Mouse (Mus musculus) liver, adult 2 months (tissue): ENCODE results near the gene Eral1. TPM values are rescaled to one million over a fixed set of nuclear protein-coding genes. Genes with fewer than 3 reads are reported as not detected.
"Not testable (repeated sequence)": the region's sequence is repeated elsewhere in the genome, so short reads cannot be mapped to it uniquely, and the experiment has no call there.

ENCODE experiments used
- DNase-seq: peaks from one replicate; pipeline ENCODE4 v3.0.0-alpha.2; 2011; ENCODE audit warnings: low read depth, low spot score; ENCODE audit errors: extremely low read depth
- H3K27ac ChIP-seq: fragments of 200-500 bp; replicated peaks from 2 replicates; pipeline ENCODE4 v1.5.1; 2012; ENCODE audit warnings: low read depth, mild to moderate bottlenecking, control low read depth, inconsistent platforms, low read length; ENCODE audit not compliant: insufficient read depth
- H3K27me3 ChIP-seq: fragments of 200-500 bp; 2 replicates; pipeline ENCODE4 v1.6.1; 2012; ENCODE audit warnings: mild to moderate bottlenecking, moderate library complexity, low read length, inconsistent platforms; ENCODE audit not compliant: control insufficient read depth, insufficient read depth
- H3K36me3 ChIP-seq: fragments of 200-500 bp; 2 replicates; pipeline ENCODE4 v1.6.1; 2012; ENCODE audit warnings: low read length, inconsistent platforms; ENCODE audit not compliant: control insufficient read depth, insufficient read depth
- H3K4me1 ChIP-seq: fragments of 200-500 bp; 2 replicates; pipeline ENCODE4 v1.6.1; 2011; ENCODE audit warnings: low read length; ENCODE audit not compliant: control insufficient read depth, insufficient read depth
- H3K4me3 ChIP-seq: fragments of 200-500 bp; 2 replicates; pipeline ENCODE4 v1.5.1; 2011; ENCODE audit warnings: low read depth, mild to moderate bottlenecking, control low read depth, low read length, moderate library complexity; ENCODE audit not compliant: insufficient read depth
- H3K79me2 ChIP-seq: fragments of 200-500 bp; 2 replicates; pipeline ENCODE4 v1.6.1; 2012; ENCODE audit warnings: inconsistent platforms, mild to moderate bottlenecking, low read length, moderate library complexity; ENCODE audit not compliant: control insufficient read depth, insufficient read depth
- H3K9ac ChIP-seq: fragments of 200-500 bp; 2 replicates; pipeline ENCODE4 v1.6.1; 2012; ENCODE audit warnings: low read depth, mild to moderate bottlenecking, control low read depth, inconsistent platforms, low read length
- CTCF ChIP-seq: fragments of 200-500 bp; IDR thresholded peaks from 2 replicates; pipeline ENCODE4 v1.5.1; 2011; ENCODE audit warnings: low read depth, low read length, control low read depth
- POLR2A ChIP-seq: fragments of 200-500 bp; IDR thresholded peaks from 2 replicates; pipeline ENCODE4 v1.6.1; 2011; ENCODE audit warnings: low read length, control low read depth; ENCODE audit not compliant: insufficient read depth; ENCODE audit errors: extremely low read depth
- WGBS: fragments of 180-500 bp; shearing (Covaris S2); methylation state at CpG from one replicate; pipeline ENCODE4 v1.1.7; 2018; 5-methylcytosine and 5-hydroxymethylcytosine counted together
- polyA plus RNA-seq: library from polyadenylated mRNA; depleted of rRNA; stranded (reverse); fragments of >200 nt; gene quantifications from 2 replicates; pipeline ENCODE4 v1.2.3, GENCODE M21; 2012
- total RNA-seq: library from RNA; depleted of rRNA; stranded (reverse); fragments of >200 nt; gene quantifications from 2 replicates; pipeline ENCODE4 v1.2.3, GENCODE M21; 2014

The Eral1 gene
- total and polyA plus RNA-seq, 2 experiments, result 16.4 to 27.2 TPM

GRCm38 (mm10) chr11:78059833-78060757, 20.1 kb downstream of the Eral1 start:
- DNase-seq, result peak; percentile 73
- no peak overlapping the region for H3K9ac ChIP-seq
- no peak overlapping the region for H3K27ac ChIP-seq
- TF ChIP-seq POLR2A (no peak), CTCF (peak; percentile 96)
- H3K4me1 ChIP-seq, result no peaks in the 10 kb centered on the region
- WGBS, result 37% methylated on average over 9 of the region's 9 CpGs
- H3K4me3 ChIP-seq, result no peak overlapping the region
- H3K36me3 ChIP-seq, result peaks cover 5% of the 10 kb centered on the region
- no peaks in the 10 kb centered on the region for H3K27me3 ChIP-seq
- no peaks in the 10 kb centered on the region for H3K79me2 ChIP-seq

- no peak overlapping the region for H3K4me3 ChIP-seq
- 81% methylated on average over 8 of the region's 8 CpGs for WGBS
- H3K9ac ChIP-seq, result no peak overlapping the region
- H3K36me3 ChIP-seq, result peaks cover 5% of the 10 kb centered on the region
- no peaks in the 10 kb centered on the region for H3K4me1 ChIP-seq
- no peaks in the 10 kb centered on the region for H3K79me2 ChIP-seq
- no peak for DNase-seq
- H3K27me3 ChIP-seq, result no peaks in the 10 kb centered on the region
- no peak for TF ChIP-seq POLR2A
- TF ChIP-seq CTCF, result no peak
- H3K27ac ChIP-seq, result no peak overlapping the region
These were observed 23.2 kb downstream of the Eral1 start for GRCm38 (mm10) chr11:78056946-78057345.

GRCm38 (mm10) chr11:78053078-78053477, 27.1 kb downstream of the Eral1 start:
- WGBS, result 90% methylated on average over 8 of the region's 8 CpGs
- H3K27me3 ChIP-seq, result no peaks in the 10 kb centered on the region
- no peaks in the 10 kb centered on the region for H3K4me1 ChIP-seq
- H3K27ac ChIP-seq, result no peak overlapping the region
- H3K4me3 ChIP-seq, result no peak overlapping the region
- TF ChIP-seq CTCF (no peak), POLR2A (no peak)
- DNase-seq, result no peak
- no peak overlapping the region for H3K9ac ChIP-seq
- H3K79me2 ChIP-seq, result no peaks in the 10 kb centered on the region
- H3K36me3 ChIP-seq, result peaks cover 3% of the 10 kb centered on the region

GRCm38 (mm10) chr11:78048637-78049036, 31.5 kb downstream of the Eral1 start:
- DNase-seq, H3K79me2 ChIP-seq, H3K4me1 ChIP-seq, H3K27me3 ChIP-seq, H3K27ac ChIP-seq, H3K4me3 ChIP-seq, H3K36me3 ChIP-seq, H3K9ac ChIP-seq: not testable (repeated sequence)
- WGBS, result 91% methylated on average over 4 of the region's 4 CpGs

- H3K4me1 ChIP-seq, result peaks cover 6% of the 10 kb centered on the region; the same call in 1 of the 2 replicates
- H3K27me3 ChIP-seq, result no peaks in the 10 kb centered on the region
- H3K27ac ChIP-seq, result peak overlapping the region; percentile 41
- H3K4me3 ChIP-seq, result no peak overlapping the region
- no peaks in the 10 kb centered on the region for H3K36me3 ChIP-seq
- DNase-seq, result peak; percentile 96
- H3K79me2 ChIP-seq, result no peaks in the 10 kb centered on the region; the same call in 1 of the 2 replicates
- no peak overlapping the region for H3K9ac ChIP-seq
- WGBS, result 5% methylated on average over 5 of the region's 5 CpGs
- TF ChIP-seq CTCF (no peak), POLR2A (no peak)
These were observed 35.4 kb downstream of the Eral1 start for GRCm38 (mm10) chr11:78044758-78045251.

GRCm38 (mm10) chr11:78042290-78042870, 37.8 kb downstream of the Eral1 start:
- peaks cover 11% of the 10 kb centered on the region for H3K4me1 ChIP-seq
- WGBS, result 95% methylated on average over 4 of the region's 4 CpGs
- not testable (repeated sequence) for H3K27ac ChIP-seq, H3K4me3 ChIP-seq, DNase-seq, H3K36me3 ChIP-seq, H3K79me2 ChIP-seq, H3K9ac ChIP-seq, H3K27me3 ChIP-seq
